Mouse (Mus musculus): ENCODE measurements around the gene Gnai2. TPM values are rescaled to one million over a fixed set of nuclear protein-coding genes. Genes with fewer than 3 reads are reported as not detected.

Gene Gnai2
- polyA plus RNA-seq, 1 experiment from 2014 or later: 336 TPM

DNA sequence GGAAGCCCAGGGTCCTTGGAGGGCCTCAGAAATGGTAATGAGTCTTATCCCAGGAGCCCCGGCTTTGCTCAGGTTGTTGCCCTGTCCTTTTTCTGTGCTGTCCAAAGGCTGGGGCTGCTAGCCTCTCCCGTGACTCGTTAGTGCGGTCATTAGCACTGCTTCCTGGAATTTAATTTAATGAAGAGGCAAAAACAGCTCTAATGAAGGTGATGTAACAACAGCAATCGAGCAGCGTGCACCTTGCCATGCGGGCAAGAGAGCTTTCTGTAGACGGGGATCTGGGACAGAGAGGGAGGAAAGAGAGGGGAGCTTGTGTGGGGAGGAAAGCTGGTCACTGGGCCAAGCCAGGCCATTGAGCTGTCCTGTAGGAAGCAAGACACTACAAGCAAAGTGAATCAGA, 6.5 kb upstream of the Gnai2 start:
- peaks cover 17% of the 10 kb centered on the region for H3K4me1 ChIP-seq (replicated peaks; ENCODE audit: control insufficient read depth, insufficient read depth, low read length)
- no peaks in the 10 kb centered on the region for H3K36me3 ChIP-seq (ENCODE audit: control insufficient read depth, insufficient read depth, low read length)
- H3K4me2 ChIP-seq (ENCODE audit: low read length): no peak overlapping the region
- DNase-seq (ENCODE audit: low spot score): no peak
- no peak overlapping the region for H3K4me3 ChIP-seq (ENCODE audit: low read depth, low read length)
- 54% methylated on average over 8 of the region's 8 CpGs for WGBS
- H3K9me3 ChIP-seq (ENCODE audit: control insufficient read depth, low read length): no peaks in the 10 kb centered on the region
- H3K9ac ChIP-seq (ENCODE audit: low read length): no peak overlapping the region
- ATAC-seq (replicated peaks; ENCODE audit: low FRiP score, low TSS enrichment, low read depth): no peak
- H3K27ac ChIP-seq (ENCODE audit: low read depth): no peak overlapping the region
- no peaks in the 10 kb centered on the region for H3K27me3 ChIP-seq (replicated peaks; ENCODE audit: control insufficient read depth, insufficient read depth, low read length)

DNA sequence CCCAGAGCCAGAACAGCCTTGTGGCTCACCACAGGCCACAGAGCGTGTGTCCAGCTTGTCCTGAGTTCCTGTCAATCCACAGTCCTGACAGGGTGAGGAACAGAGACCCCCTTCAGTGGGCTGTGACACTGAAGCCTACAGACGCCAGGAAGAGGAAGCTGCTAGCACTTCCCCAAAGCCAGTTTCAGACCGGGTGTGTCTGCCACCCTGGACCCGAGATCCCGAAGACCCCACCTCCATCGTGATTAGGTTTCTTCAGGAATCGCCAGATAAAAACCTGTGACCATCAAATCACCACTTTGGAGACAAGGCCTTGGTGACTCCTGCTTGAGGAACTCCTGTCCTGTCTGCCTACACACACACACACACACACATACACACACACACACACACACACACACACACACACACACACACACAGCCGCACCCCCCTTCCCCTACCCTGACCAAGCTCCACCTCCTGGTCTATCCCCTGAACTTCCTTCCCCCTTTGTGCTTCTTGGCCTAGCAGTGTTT, 5.1 kb upstream of the Gnai2 start:
- Histone ChIP-seq H3K27me3 (replicated peaks; ENCODE audit: control insufficient read depth, insufficient read depth, low read length) (no peaks in the 10 kb centered on the region), H3K4me2 (ENCODE audit: low read length) (no peak overlapping the region), H3K36me3 (ENCODE audit: control insufficient read depth, insufficient read depth, low read length) (no peaks in the 10 kb centered on the region), H3K4me3 (ENCODE audit: low read depth, low read length) (no peak overlapping the region), H3K27ac (ENCODE audit: low read depth) (no peak overlapping the region), H3K4me1 (replicated peaks; ENCODE audit: control insufficient read depth, insufficient read depth, low read length) (peaks cover 27% of the 10 kb centered on the region), H3K9me3 (ENCODE audit: control insufficient read depth, low read length) (no peaks in the 10 kb centered on the region), H3K9ac (ENCODE audit: low read length) (no peak overlapping the region)
- no peak for DNase-seq (ENCODE audit: low spot score)
- no peak for ATAC-seq (replicated peaks; ENCODE audit: low FRiP score, low TSS enrichment, low read depth)
- 38% methylated on average over 8 of the region's 8 CpGs for WGBS

DNA sequence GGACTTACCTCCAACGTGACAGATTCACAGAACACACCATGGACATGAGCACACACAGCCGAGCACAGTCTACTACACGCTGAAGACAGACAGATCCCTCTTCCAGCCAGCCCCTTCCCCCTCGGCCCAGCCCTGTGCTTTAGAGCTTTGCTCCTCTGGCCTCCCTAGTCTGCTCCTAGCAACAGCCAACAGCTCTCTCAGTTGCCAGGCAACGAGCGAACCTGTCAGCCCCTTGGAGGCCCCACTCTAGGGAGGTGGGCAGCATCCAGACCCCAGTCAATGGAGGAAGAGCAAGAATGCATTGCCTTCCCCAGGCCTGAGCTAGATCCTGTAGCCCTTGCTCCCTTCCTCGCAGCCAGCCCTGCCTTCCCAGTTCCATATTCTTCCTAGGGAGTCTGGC, 1.9 kb upstream of the Gnai2 start:
- Histone ChIP-seq H3K4me2 (ENCODE audit: low read length) (0 out of 2 replicates have a peak overlapping the region, but pooled peaks have one; percentile 14), H3K9ac (ENCODE audit: low read length) (no peak overlapping the region), H3K27ac (ENCODE audit: low read depth) (peak overlapping the region; percentile 70), H3K9me3 (ENCODE audit: control insufficient read depth, low read length) (no peaks in the 10 kb centered on the region), H3K4me1 (replicated peaks; ENCODE audit: control insufficient read depth, insufficient read depth, low read length) (peaks cover 32% of the 10 kb centered on the region), H3K4me3 (ENCODE audit: low read depth, low read length) (no peak overlapping the region), H3K36me3 (ENCODE audit: control insufficient read depth, insufficient read depth, low read length) (peaks cover 7% of the 10 kb centered on the region; the same call in 1 of the 2 replicates), H3K27me3 (replicated peaks; ENCODE audit: control insufficient read depth, insufficient read depth, low read length) (no peaks in the 10 kb centered on the region)
- DNase-seq (ENCODE audit: low spot score) (peak; percentile 69), ATAC-seq (replicated peaks; ENCODE audit: low FRiP score, low TSS enrichment, low read depth) (no peak; the same call in 1 of the 2 replicates)
- 9% methylated on average over 7 of the region's 7 CpGs for WGBS

DNA sequence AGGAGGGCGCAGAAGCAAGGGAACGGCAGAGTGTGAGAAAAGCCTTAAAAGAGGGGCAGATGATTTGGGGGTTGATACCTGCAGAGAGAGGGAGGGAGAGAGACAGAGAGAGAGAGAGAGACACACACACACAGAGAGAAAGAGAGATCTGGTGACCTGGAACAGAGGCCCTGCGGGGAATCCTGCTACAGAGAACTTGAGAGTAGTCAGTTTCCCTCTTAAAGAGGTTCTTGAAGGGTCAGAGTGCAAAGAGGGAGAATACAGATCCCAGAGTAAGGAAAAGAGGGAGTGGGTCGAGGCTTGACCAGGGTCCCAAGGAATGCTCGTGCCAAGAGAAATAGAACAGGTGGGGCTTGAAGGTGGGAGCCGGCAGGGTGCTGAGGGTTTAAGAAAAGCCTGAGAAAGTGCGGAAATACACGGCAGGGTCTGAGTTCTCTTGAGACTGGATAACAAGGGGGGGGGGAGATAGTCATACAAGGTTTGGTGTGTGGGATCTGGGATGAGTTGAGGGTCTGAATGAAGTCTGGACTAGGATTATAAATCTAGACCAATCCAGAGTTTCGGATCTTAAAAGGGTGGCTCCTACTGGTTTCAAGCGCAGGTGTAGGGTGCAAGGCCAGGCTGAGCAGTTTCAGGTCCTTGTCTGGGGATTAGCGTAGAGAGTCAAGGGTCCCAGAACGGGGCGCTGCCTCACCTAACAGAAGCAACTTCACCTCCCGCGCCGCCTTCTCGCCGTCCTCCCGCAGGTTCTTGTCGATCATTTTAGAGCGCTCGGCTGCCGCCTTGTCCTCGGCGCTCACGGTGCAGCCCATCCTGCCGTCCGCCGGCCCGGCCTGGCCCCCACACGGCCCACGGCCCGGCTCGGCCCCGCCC, 525 bp downstream of the Gnai2 start:
- no peak for DNase-seq (ENCODE audit: low spot score)
- no peaks in the 10 kb centered on the region for H3K27me3 ChIP-seq (replicated peaks; ENCODE audit: control insufficient read depth, insufficient read depth, low read length)
- peaks cover 53% of the 10 kb centered on the region for H3K4me1 ChIP-seq (replicated peaks; ENCODE audit: control insufficient read depth, insufficient read depth, low read length)
- peak overlapping the region; percentile 86 for H3K27ac ChIP-seq (ENCODE audit: low read depth)
- no peaks in the 10 kb centered on the region for H3K9me3 ChIP-seq (ENCODE audit: control insufficient read depth, low read length)
- peak overlapping the region; percentile 89 for H3K4me3 ChIP-seq (ENCODE audit: low read depth, low read length)
- H3K4me2 ChIP-seq (ENCODE audit: low read length): peak overlapping the region; percentile 96
- ATAC-seq (replicated peaks; ENCODE audit: low FRiP score, low TSS enrichment, low read depth): peak; percentile 3; the same call in 1 of the 2 replicates
- H3K36me3 ChIP-seq (ENCODE audit: control insufficient read depth, insufficient read depth, low read length): peaks cover 8% of the 10 kb centered on the region; the same call in 1 of the 2 replicates
- WGBS: 2% methylated on average over 35 of the region's 35 CpGs
- peak overlapping the region; percentile 91 for H3K9ac ChIP-seq (ENCODE audit: low read length)

DNA sequence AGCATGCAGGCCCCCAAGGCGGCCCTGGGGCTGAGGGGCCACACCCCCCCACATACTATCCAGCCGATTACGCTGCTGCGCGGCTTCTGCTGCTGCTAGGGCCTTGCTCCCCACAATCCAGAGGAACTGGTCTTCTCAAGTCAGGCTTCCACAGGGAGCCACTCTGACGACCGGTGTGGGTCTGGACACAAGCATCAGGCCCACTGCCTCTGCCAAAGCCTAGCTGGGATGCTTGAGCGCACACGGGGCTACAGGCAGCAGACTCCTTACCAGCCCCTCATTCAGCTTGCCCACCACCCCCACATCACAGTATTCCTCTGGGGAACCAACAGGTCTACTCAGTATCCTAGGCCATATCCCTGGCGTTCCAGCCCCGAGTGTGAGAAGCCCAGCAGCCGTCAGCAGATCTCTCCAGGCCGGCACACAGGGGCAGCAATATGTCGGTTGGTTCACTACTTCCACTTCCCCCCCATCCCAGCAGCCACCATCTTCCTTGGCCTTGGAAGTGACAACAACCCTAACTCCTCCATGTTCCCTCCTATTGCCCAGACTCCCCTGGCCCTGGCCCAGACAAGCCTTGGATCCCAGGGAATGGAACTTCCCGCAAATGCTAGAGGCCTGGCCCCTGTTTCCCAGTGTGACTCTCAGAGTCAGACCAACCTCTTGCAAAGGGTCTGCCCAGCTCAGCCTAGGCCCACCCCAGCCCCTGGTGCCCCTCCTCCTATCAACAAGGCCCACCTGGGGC, 1.3 kb downstream of the Gnai2 start:
- DNase-seq (ENCODE audit: low spot score) (peak; percentile 70), ATAC-seq (replicated peaks; ENCODE audit: low FRiP score, low TSS enrichment, low read depth) (peak; percentile 1; the same call in 1 of the 2 replicates)
- Histone ChIP-seq H3K27ac (ENCODE audit: low read depth) (peak overlapping the region; percentile 86), H3K27me3 (replicated peaks; ENCODE audit: control insufficient read depth, insufficient read depth, low read length) (no peaks in the 10 kb centered on the region), H3K36me3 (ENCODE audit: control insufficient read depth, insufficient read depth, low read length) (peaks cover 12% of the 10 kb centered on the region; the same call in 1 of the 2 replicates), H3K4me3 (ENCODE audit: low read depth, low read length) (peak overlapping the region; percentile 89), H3K4me2 (ENCODE audit: low read length) (peak overlapping the region; percentile 96), H3K9ac (ENCODE audit: low read length) (peak overlapping the region; percentile 91), H3K9me3 (ENCODE audit: control insufficient read depth, low read length) (no peaks in the 10 kb centered on the region), H3K4me1 (replicated peaks; ENCODE audit: control insufficient read depth, insufficient read depth, low read length) (peaks cover 61% of the 10 kb centered on the region)
- 1% methylated on average over 15 of the region's 15 CpGs for WGBS

DNA sequence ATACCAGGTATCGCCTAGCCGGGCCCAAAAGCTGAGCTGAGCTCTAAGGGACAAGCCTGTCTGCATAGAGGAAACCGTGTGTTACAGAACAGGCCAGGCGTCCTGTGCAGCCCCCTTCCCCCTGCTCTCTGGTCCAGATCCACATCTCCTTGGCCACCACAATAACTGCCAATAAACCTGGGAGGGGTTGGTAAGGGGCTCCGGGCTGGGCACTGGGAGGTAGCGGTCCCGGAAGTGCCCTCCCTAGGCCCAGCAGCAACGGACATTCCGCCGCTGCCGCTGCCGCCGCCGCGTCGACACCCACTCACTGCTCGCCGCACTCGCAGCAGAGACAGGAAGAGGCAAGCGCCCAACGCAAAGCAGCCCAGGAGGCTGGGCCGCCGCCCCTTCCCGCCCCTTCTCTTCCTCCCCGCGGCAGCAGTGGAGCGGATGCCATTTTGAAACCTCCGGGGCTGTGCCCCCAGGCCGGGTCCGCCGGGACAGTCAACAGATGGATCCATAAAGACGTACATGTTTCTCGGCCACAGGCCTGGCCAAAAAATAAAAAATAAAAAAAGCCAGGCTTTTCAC, 2.0 kb downstream of the Gnai2 start:
- peak overlapping the region; percentile 96 for H3K4me2 ChIP-seq (ENCODE audit: low read length)
- no peaks in the 10 kb centered on the region for H3K27me3 ChIP-seq (replicated peaks; ENCODE audit: control insufficient read depth, insufficient read depth, low read length)
- DNase-seq (ENCODE audit: low spot score): peak; percentile 85
- H3K9ac ChIP-seq (ENCODE audit: low read length): peak overlapping the region; percentile 91
- WGBS: 1% methylated on average over 29 of the region's 33 CpGs
- H3K9me3 ChIP-seq (ENCODE audit: control insufficient read depth, low read length): no peaks in the 10 kb centered on the region
- H3K36me3 ChIP-seq (ENCODE audit: control insufficient read depth, insufficient read depth, low read length): peaks cover 17% of the 10 kb centered on the region; the same call in 1 of the 2 replicates
- ATAC-seq (replicated peaks; ENCODE audit: low FRiP score, low TSS enrichment, low read depth): peak; percentile 36
- peak overlapping the region; percentile 86 for H3K27ac ChIP-seq (ENCODE audit: low read depth)
- H3K4me3 ChIP-seq (ENCODE audit: low read depth, low read length): peak overlapping the region; percentile 89
- peaks cover 67% of the 10 kb centered on the region for H3K4me1 ChIP-seq (replicated peaks; ENCODE audit: control insufficient read depth, insufficient read depth, low read length)

DNA sequence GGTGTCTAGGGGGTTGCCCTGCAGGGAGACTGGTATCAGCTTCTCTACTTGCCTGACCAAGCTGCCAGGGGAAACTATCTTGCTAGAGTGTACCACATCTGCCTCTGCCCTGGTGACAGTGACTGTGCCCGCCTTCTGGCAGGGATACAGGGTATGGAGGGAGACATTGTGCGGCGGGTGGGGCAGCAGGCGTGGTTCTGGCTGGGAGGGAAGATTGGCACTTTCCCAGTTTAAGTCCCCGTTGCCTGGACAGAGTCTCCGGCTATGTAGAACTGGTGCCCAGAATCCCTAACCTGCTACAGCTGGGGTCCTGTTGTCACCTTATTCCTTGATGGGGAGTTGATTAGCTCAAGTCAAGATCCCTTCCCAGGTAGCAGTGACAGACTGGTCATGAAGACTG, 2.7 kb downstream of the Gnai2 start:
- no peak for ATAC-seq (replicated peaks; ENCODE audit: low FRiP score, low TSS enrichment, low read depth)
- Histone ChIP-seq H3K36me3 (ENCODE audit: control insufficient read depth, insufficient read depth, low read length) (peaks cover 17% of the 10 kb centered on the region; the same call in 1 of the 2 replicates), H3K9ac (ENCODE audit: low read length) (peak overlapping the region; percentile 91), H3K27me3 (replicated peaks; ENCODE audit: control insufficient read depth, insufficient read depth, low read length) (no peaks in the 10 kb centered on the region), H3K4me2 (ENCODE audit: low read length) (peak overlapping the region; percentile 96), H3K27ac (ENCODE audit: low read depth) (peak overlapping the region; percentile 86), H3K9me3 (ENCODE audit: control insufficient read depth, low read length) (no peaks in the 10 kb centered on the region), H3K4me3 (ENCODE audit: low read depth, low read length) (peak overlapping the region; percentile 89), H3K4me1 (replicated peaks; ENCODE audit: control insufficient read depth, insufficient read depth, low read length) (peaks cover 72% of the 10 kb centered on the region)
- 76% methylated on average over 6 of the region's 6 CpGs for WGBS
- DNase-seq (ENCODE audit: low spot score): no peak

DNA sequence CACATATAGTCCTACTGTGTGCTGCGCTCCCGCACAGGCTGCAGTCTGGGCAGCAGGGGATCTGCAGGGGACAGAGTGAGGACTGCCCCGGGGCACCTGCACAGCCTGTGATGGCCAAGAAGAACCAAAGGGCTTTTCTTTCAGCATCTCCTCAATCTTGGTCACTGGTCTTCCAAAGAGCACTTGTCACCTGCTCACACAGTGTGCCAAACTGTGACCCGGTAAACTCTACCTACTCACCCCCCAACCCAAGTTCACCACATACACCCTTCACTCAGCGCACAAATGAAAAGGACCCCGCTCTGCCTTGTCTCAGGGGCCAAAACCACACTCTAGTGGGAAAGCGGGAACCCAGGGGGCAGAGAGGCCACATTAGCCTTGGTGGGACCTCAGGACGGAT, 3.3 kb downstream of the Gnai2 start:
- H3K4me1 ChIP-seq (replicated peaks; ENCODE audit: control insufficient read depth, insufficient read depth, low read length): peaks cover 72% of the 10 kb centered on the region
- H3K9ac ChIP-seq (ENCODE audit: low read length): peak overlapping the region; percentile 91; the same call in 1 of the 2 replicates
- H3K4me3 ChIP-seq (ENCODE audit: low read depth, low read length): no peak overlapping the region
- peak overlapping the region; percentile 25; the same call in 1 of the 2 replicates for H3K4me2 ChIP-seq (ENCODE audit: low read length)
- H3K27ac ChIP-seq (ENCODE audit: low read depth): no peak overlapping the region; the same call in 1 of the 2 replicates
- DNase-seq (ENCODE audit: low spot score) (no peak), ATAC-seq (replicated peaks; ENCODE audit: low FRiP score, low TSS enrichment, low read depth) (no peak)
- 90% methylated on average over 8 of the region's 8 CpGs for WGBS
- peaks cover 17% of the 10 kb centered on the region; the same call in 1 of the 2 replicates for H3K36me3 ChIP-seq (ENCODE audit: control insufficient read depth, insufficient read depth, low read length)
- H3K9me3 ChIP-seq (ENCODE audit: control insufficient read depth, low read length): no peaks in the 10 kb centered on the region
- H3K27me3 ChIP-seq (replicated peaks; ENCODE audit: control insufficient read depth, insufficient read depth, low read length): no peaks in the 10 kb centered on the region

Data from intestine, embryonic 14.5 days (tissue).